Mouse (Mus musculus) heart, postnatal 0 days (tissue): ENCODE measurements at regions not wholly inside any gene's neighbourhood (a gene's known extent, or its start where the extent isn't known, plus 50 kb on each side); places are given as distances from the start of the nearest gene placed in this dataset.

ENCODE experiments used
- CTCF ChIP-seq: IDR thresholded peaks from 2 replicates; pipeline ENCODE4 v1.5.1; 2016; ENCODE audit warnings: antibody characterized with exemption, control low read depth, low read depth
- EP300 ChIP-seq: IDR thresholded peaks from 2 replicates; pipeline ENCODE4 v1.6.1; 2016; ENCODE audit warnings: antibody characterized with exemption, low read depth

- TF ChIP-seq CTCF = no peak
- TF ChIP-seq EP300 = no peak
Measured at GRCm38 (mm10) chr11:7296252-7296651, 82.5 kb upstream of the Igfbp3 start.
